Mouse (Mus musculus) lung, adult 2 months (tissue): ENCODE results near the gene Edem2.
"Not testable (repeated sequence)": the region's sequence is repeated elsewhere in the genome, so short reads cannot be mapped to it uniquely, and the experiment has no call there.

Experiments used
- CTCF ChIP-seq: fragments of 200-500 bp; IDR thresholded peaks from 2 replicates; pipeline ENCODE4 v1.5.1; 2011; ENCODE audit warnings: mild to moderate bottlenecking, low read length, control low read depth; ENCODE audit not compliant: insufficient read depth
- POLR2A ChIP-seq: fragments of 200-500 bp; IDR thresholded peaks from 2 replicates; pipeline ENCODE4 v1.6.1; 2011; ENCODE audit warnings: low read depth, mild to moderate bottlenecking, control low read depth, low read length, borderline replicate concordance; ENCODE audit errors: extremely low read depth

DNA sequence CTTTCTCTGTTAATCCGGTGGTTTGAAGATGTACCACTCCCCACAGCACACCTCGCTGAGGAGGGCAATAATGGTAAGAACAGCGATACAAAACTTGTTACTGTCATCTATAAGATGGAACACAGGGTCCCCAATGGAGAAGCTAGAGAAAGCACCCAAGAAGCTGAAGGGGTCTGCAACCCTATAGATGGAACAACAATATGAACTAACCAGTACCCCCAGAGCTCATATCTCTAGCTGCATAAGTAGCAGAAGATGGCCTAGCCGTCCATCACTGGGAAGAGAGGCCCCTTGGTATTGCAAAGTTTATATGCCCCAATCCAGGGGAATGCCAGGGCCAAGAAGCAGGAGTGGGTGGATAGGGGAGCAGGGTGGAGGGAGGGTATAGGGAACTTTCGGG, 6.5 kb upstream of the Edem2 start, which contains the start of gene Gm17581:
- not testable (repeated sequence) for TF ChIP-seq POLR2A, CTCF
